Mouse (Mus musculus): ENCODE data around the gene Dmd.

GRCm38 (mm10) chrX:84960557-84960956 is 2011.9 kb downstream of the Dmd start:
- TF ChIP-seq CTCF (IDR thresholded peaks at IDR 0.05) = no peak
- no peak for TF ChIP-seq POLR2A (IDR thresholded peaks at IDR 0.05; ENCODE audit: insufficient read depth, low read depth, low read length)
